Mouse (Mus musculus): ENCODE measurements around the gene Otop1. TPM values are rescaled to one million over a fixed set of nuclear protein-coding genes. Genes with fewer than 3 reads are reported as not detected.

Gene Otop1
- total and polyA plus RNA-seq, 3 experiments, result not detected

DNA sequence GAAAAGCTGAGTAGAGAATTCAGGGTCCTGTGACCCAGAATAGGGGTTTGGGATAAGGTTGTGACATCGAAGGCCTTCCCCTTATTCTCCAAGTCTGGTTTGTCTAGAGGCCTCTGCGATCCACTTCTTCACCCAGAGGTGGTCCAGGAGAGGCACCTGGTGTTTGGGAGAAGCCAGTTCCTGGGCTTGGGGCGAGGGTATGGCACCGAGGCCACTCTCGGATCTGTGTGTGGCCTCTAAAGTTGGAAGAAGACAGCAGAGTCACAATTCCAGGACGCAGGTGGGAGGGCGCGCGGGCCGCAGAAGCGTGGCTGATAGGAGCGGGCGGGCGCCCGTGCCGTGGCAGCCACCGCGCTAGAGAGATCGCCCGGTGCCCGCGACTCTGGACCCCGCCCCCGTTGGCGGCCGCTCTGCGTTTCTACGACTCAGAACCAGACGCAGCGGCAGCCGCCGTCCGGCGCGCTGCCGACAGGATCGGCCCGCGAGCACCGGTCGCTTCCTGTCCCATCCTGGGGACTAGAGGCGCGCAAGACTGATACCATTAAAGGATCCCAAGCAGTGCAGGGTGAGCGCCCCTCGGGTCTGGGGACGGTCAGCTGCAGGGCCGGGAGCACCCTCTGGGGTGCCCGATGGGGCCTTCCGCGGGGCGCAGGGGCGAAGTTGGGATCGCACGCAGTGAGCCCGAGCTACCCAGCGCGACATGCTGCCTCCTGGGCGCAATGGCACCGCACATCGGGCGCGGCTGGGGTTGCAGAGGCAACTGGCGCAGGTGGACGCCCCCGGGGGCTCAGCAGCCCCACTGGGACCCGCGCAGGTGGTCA is 43.4 kb downstream of the Otop1 start, which contains the start of gene Drd5:
Gene Drd5 (plus strand): TSS at position 402 of the 821 bp plus-strand sequence.
- H3K4me3 ChIP-seq (replicated peaks in 1 of 3; ENCODE audit: low read depth in 2 of 3, low read length in 2 of 3, poor library complexity in 1 of 3), result no peak within 1 kb of the TSS

DNA sequence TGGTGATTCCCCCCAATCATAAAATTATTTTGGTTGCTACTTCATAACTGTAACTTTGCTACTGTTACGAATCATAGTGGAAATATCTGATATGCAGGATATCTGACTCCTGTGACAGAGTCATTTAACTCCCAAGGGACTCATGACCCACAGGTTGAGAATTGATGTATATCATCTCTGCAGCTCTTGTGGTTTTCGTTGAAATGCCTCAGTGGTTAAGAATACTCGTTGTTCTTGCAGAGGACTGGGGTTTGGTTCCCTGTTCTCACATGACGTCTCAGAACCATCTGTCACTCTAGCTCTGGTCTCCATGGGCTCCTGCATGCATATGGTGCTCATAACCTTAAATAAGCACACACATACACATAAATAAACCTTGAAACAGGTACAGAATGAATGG is 57.6 kb downstream of the Otop1 start:
- peak; percentile 53 for DNase-seq (ENCODE audit: extremely low read depth)
- Histone ChIP-seq H3K4me3 (replicated peaks in 1 of 3; ENCODE audit: low read depth in 2 of 3, low read length in 2 of 3, poor library complexity in 1 of 3) (no peak overlapping the region), H3K79me2 (replicated peaks; ENCODE audit: control insufficient read depth, extremely low read depth, insufficient read depth, poor library complexity, severe bottlenecking) (no peaks in the 10 kb centered on the region), H3K9ac (ENCODE audit: insufficient read depth, low read depth) (no peak overlapping the region), H3K9me3 (replicated peaks; ENCODE audit: low read length) (peaks cover 7% of the 10 kb centered on the region), H3K4me1 (ENCODE audit: control insufficient read depth in 1 of 2, insufficient read depth in 2 of 2) (peaks cover 0 to 10% of the 10 kb centered on the region in 2 experiments; a peak in 2 of 4 replicates), H3K27ac (ENCODE audit: insufficient read depth, low read depth) (no peak overlapping the region), H3K4me2 (ENCODE audit: insufficient read depth, low read depth, poor library complexity, severe bottlenecking) (no peak overlapping the region), H3K27me3 (replicated peaks) (peaks cover 52% of the 10 kb centered on the region), H3K36me3 (replicated peaks in 1 of 2; ENCODE audit: control insufficient read depth in 1 of 2, insufficient read depth in 1 of 2, low read length in 1 of 2) (no peaks in the 10 kb centered on the region)
- in situ Hi-C loops (cut with MboI; ENCODE audit: low pct_ligation_motif_present, low pct_unique_long_range_greater_than_20kb, low sequenced_read_pairs) (loop anchor here (10.0 kb wide), 1 partner anchor 51 kb away; no protein-coding TSS in a partner anchor), dilution Hi-C loops (cut with MboI; ENCODE audit: extremely low pct_ligation_motif_present, extremely low pct_unique_long_range_greater_than_20kb, low sequenced_read_pairs) (no loop called here)
- TF ChIP-seq TBP (conservative IDR thresholded peaks at IDR 0.05; ENCODE audit: low read depth, low read length), result no peak
- no peak for TF ChIP-seq USF1 (IDR thresholded peaks at IDR 0.05; ENCODE audit: low read depth, low read length)
- TF ChIP-seq ZKSCAN1 (IDR thresholded peaks at IDR 0.05; ENCODE audit: borderline replicate concordance, low read depth, low read length), result no peak
- no peak for TF ChIP-seq CTCF (conservative IDR thresholded peaks at IDR 0.05 in 1 of 2, IDR thresholded peaks at IDR 0.05 in 1 of 2; ENCODE audit: low read depth in 2 of 2, low read length in 2 of 2)
- no peak for TF ChIP-seq RAD21 (IDR thresholded peaks at IDR 0.05; ENCODE audit: low read depth, low read length)
- TF ChIP-seq EP300 (IDR thresholded peaks at IDR 0.05; ENCODE audit: low read length), result no peak
- no peak for TF ChIP-seq E2F4 (IDR thresholded peaks at IDR 0.05; ENCODE audit: insufficient replicate concordance, low read depth, low read length)
- no peak for TF ChIP-seq SMC3 (IDR thresholded peaks at IDR 0.05; ENCODE audit: low read depth, low read length)
- no peak for TF ChIP-seq SIN3A (IDR thresholded peaks at IDR 0.05; ENCODE audit: low read length)
- no peak for TF ChIP-seq ZC3H11A (IDR thresholded peaks at IDR 0.05; ENCODE audit: low read depth, low read length)
- TF ChIP-seq POLR2AphosphoS2 (IDR thresholded peaks at IDR 0.05; ENCODE audit: low read depth, low read length), result no peak
- no peak for TF ChIP-seq ZNF384 (IDR thresholded peaks at IDR 0.05; ENCODE audit: low read depth, low read length)
- TF ChIP-seq MYC (IDR thresholded peaks at IDR 0.05; ENCODE audit: low read depth, low read length), result no peak
- no peak for TF ChIP-seq JUN (IDR thresholded peaks at IDR 0.05; ENCODE audit: insufficient read depth, low read depth, low read length)
- no peak for TF ChIP-seq IRF4 (IDR thresholded peaks at IDR 0.05; ENCODE audit: low read depth, low read length)
- TF ChIP-seq MXI1 (IDR thresholded peaks at IDR 0.05; ENCODE audit: low read depth, low read length), result no peak
- no peak for TF ChIP-seq MAFK (IDR thresholded peaks at IDR 0.05; ENCODE audit: insufficient replicate concordance, low read length)
- no peak for TF ChIP-seq MAX (IDR thresholded peaks at IDR 0.05; ENCODE audit: low read length)
- TF ChIP-seq NELFE (IDR thresholded peaks at IDR 0.05; ENCODE audit: low read depth, low read length), result no peak
- no peak for TF ChIP-seq UBTF (IDR thresholded peaks at IDR 0.05; ENCODE audit: low read depth, low read length)

More for the DNA sequence above, 43.4 kb downstream of the Otop1 start, which contains the start of gene Drd5:
- in situ Hi-C loops (cut with MboI; ENCODE audit: low pct_ligation_motif_present, low pct_unique_long_range_greater_than_20kb, low sequenced_read_pairs), result loop anchor here (25.0 kb wide), 1 partner anchor 293 kb away; no protein-coding TSS in a partner anchor
- peaks cover 4 to 17% of the 10 kb centered on the region in 2 experiments; a peak in 3 of 4 replicates for H3K4me1 ChIP-seq (ENCODE audit: control insufficient read depth in 1 of 2, insufficient read depth in 2 of 2)
- TF ChIP-seq NRF1 (IDR thresholded peaks at IDR 0.05; ENCODE audit: low read depth, low read length) (no peak), ZKSCAN1 (IDR thresholded peaks at IDR 0.05; ENCODE audit: borderline replicate concordance, low read depth, low read length) (no peak), ELF1 (IDR thresholded peaks at IDR 0.05; ENCODE audit: low read depth, low read length) (no peak), MXI1 (IDR thresholded peaks at IDR 0.05; ENCODE audit: low read depth, low read length) (no peak), UBTF (IDR thresholded peaks at IDR 0.05; ENCODE audit: low read depth, low read length) (no peak), MEF2A (IDR thresholded peaks at IDR 0.05; ENCODE audit: borderline replicate concordance, low read depth, low read length) (no peak), POLR2A (IDR thresholded peaks at IDR 0.05; ENCODE audit: low read depth, low read length) (no peak), HCFC1 (IDR thresholded peaks at IDR 0.05; ENCODE audit: low read depth, low read length) (no peak), CTCF (conservative IDR thresholded peaks at IDR 0.05 in 1 of 2, IDR thresholded peaks at IDR 0.05 in 1 of 2; ENCODE audit: low read depth in 2 of 2, low read length in 2 of 2) (no peak)
- no peak within 1 kb of the TSS for H3K4me2 ChIP-seq (ENCODE audit: insufficient read depth, low read depth, poor library complexity, severe bottlenecking)
- H3K36me3 ChIP-seq (replicated peaks in 1 of 2; ENCODE audit: control insufficient read depth in 1 of 2, insufficient read depth in 1 of 2, low read length in 1 of 2), result no peaks in the 10 kb centered on the region
- H3K9ac ChIP-seq (ENCODE audit: insufficient read depth, low read depth), result no peak within 1 kb of the TSS
- dilution Hi-C loops (cut with MboI; ENCODE audit: extremely low pct_ligation_motif_present, extremely low pct_unique_long_range_greater_than_20kb, low sequenced_read_pairs), result no loop called here
- H3K79me2 ChIP-seq (replicated peaks; ENCODE audit: control insufficient read depth, extremely low read depth, insufficient read depth, poor library complexity, severe bottlenecking), result no peaks in the 10 kb centered on the region
- H3K27ac ChIP-seq (ENCODE audit: insufficient read depth, low read depth), result no peak within 1 kb of the TSS
- DNase-seq (ENCODE audit: extremely low read depth), result no peak
- peaks cover 12% of the 10 kb centered on the region for H3K9me3 ChIP-seq (replicated peaks; ENCODE audit: low read length)
- peaks cover 29% of the 10 kb centered on the region for H3K27me3 ChIP-seq (replicated peaks)

Data from CH12.LX (cell line).